Mouse (Mus musculus) forebrain, embryonic 11.5 days (tissue): Measurements from ENCODE around the gene Golm1. TPM values are rescaled to one million over a fixed set of nuclear protein-coding genes. Genes with fewer than 3 reads are reported as not detected.
"Not testable (repeated sequence)": the region's sequence is repeated elsewhere in the genome, so short reads cannot be mapped to it uniquely, and the experiment has no call there.

Experiments
- ATAC-seq: fragments of 200-750 bp; cut with Nextera tagmentation; replicated peaks from 2 replicates; pipeline ENCODE4 v1.8.0; 2017; ENCODE audit warnings: moderate TSS enrichment; ENCODE audit not compliant: low FRiP score
- DNase-seq: peaks from one replicate; pipeline ENCODE4 v3.0.0-alpha.2; 2017; ENCODE audit warnings: low spot score
- H3K27ac ChIP-seq: fragments of 300-500 bp; sonication (generic); 2 replicates; pipeline ENCODE4 v1.5.1; 2014; ENCODE audit warnings: low read depth, low read length
- H3K27me3 ChIP-seq: fragments of 300-500 bp; sonication (generic); 2 replicates; pipeline ENCODE4 v1.6.1; 2014; ENCODE audit warnings: mild to moderate bottlenecking, low read length, mixed read lengths; ENCODE audit not compliant: control insufficient read depth, insufficient read depth
- H3K36me3 ChIP-seq: fragments of 300-500 bp; sonication (generic); 2 replicates; pipeline ENCODE4 v1.6.1; 2014; ENCODE audit warnings: mild to moderate bottlenecking, low read length, moderate library complexity, mixed read lengths; ENCODE audit not compliant: control insufficient read depth, insufficient read depth
- H3K4me1 ChIP-seq: fragments of 300-500 bp; sonication (generic); replicated peaks from 2 replicates; pipeline ENCODE4 v1.6.1; 2014; ENCODE audit warnings: low read length, mixed read lengths; ENCODE audit not compliant: control insufficient read depth, insufficient read depth
- H3K4me2 ChIP-seq: fragments of 300-500 bp; sonication (generic); 2 replicates; pipeline ENCODE4 v1.6.1; 2014; ENCODE audit warnings: low read depth, mild to moderate bottlenecking, low read length, moderate library complexity, mixed read lengths; ENCODE audit not compliant: severe bottlenecking
- H3K4me3 ChIP-seq: fragments of 300-500 bp; sonication (generic); 2 replicates; pipeline ENCODE4 v1.5.1; 2014; ENCODE audit warnings: low read depth, low read length
- H3K9ac ChIP-seq: fragments of 300-500 bp; sonication (generic); 2 replicates; pipeline ENCODE4 v1.6.1; 2014; ENCODE audit warnings: low read length
- H3K9me3 ChIP-seq: fragments of 300-500 bp; sonication (generic); 2 replicates; pipeline ENCODE4 v1.6.1; 2016; ENCODE audit warnings: low read length, mixed read lengths; ENCODE audit not compliant: control insufficient read depth
- WGBS: fragments of 180-500 bp; shearing (Covaris S2); extraction: QIAGEN DNeasy Blood & Tissue Kit; methylation state at CpG from one replicate; pipeline ENCODE4 v1.1.7; 2014; 5-methylcytosine and 5-hydroxymethylcytosine counted together
- polyA plus RNA-seq: library from polyadenylated mRNA; unstranded; fragments of >200 nt; fragmentation: Nextera tagmentation; extraction: Ambion mirVana; gene quantifications from 2 replicates; pipeline ENCODE4 v1.2.1, GENCODE M21; 2014

Gene Golm1
- polyA plus RNA-seq, 1 experiment from 2014 or later: 131 TPM

DNA sequence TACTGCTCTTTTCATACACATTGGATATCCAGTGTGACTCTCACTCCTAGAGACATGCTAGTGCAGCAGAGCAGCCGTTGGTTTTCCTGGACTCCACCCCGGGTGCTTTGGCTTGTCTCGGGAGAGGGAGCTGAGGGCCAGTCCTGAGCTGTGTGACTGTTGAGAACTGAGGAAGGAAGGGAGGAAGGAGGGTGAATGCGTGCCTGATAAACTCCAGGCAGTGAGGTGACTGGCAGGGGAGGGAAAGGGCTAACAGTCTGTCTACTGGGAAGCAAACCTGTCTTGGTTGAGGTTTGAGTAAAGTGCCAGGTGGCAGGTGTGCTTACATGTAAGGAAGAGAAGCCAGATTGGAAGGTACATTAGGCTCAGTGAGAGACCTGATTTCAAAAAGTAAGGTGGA lies 61.7 kb downstream of the Golm1 start:
- H3K27ac ChIP-seq: no peak overlapping the region
- H3K9ac ChIP-seq: no peak overlapping the region
- peaks cover 4% of the 10 kb centered on the region; the same call in 1 of the 2 replicates for H3K36me3 ChIP-seq
- no peaks in the 10 kb centered on the region for H3K4me1 ChIP-seq
- no peaks in the 10 kb centered on the region for H3K9me3 ChIP-seq
- no peak overlapping the region for H3K4me3 ChIP-seq
- no peaks in the 10 kb centered on the region for H3K27me3 ChIP-seq
- DNase-seq: no peak
- ATAC-seq: no peak
- 87% methylated on average over 4 of the region's 4 CpGs for WGBS
- H3K4me2 ChIP-seq: no peak overlapping the region

DNA sequence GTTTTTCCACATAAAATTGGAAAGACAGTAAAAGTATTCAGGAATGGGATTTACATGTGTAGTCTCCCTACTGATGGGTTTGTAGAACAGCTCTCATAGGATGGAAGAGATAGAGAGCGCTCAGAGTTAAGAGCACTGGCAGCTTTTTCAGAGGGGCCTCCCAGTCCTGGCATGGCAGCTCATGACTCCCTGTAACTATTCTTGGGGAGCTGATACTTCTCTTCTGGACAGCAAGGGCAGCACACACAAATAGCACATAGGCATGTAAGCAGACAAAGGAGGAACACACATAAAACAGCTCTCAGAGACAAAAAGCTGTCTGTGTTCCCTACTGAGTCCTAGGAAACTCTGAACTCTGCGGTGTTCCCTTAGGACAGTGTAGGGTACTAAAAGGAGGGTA lies 65.2 kb downstream of the Golm1 start:
- 95% methylated on average over 2 of the region's 2 CpGs for WGBS
- H3K9ac ChIP-seq: no peak overlapping the region
- ATAC-seq: no peak
- no peaks in the 10 kb centered on the region for H3K9me3 ChIP-seq
- no peak overlapping the region for H3K4me3 ChIP-seq
- H3K27me3 ChIP-seq: no peaks in the 10 kb centered on the region
- DNase-seq: no peak
- no peak overlapping the region for H3K4me2 ChIP-seq
- H3K27ac ChIP-seq: no peak overlapping the region
- no peaks in the 10 kb centered on the region for H3K4me1 ChIP-seq
- peaks cover 4% of the 10 kb centered on the region; the same call in 1 of the 2 replicates for H3K36me3 ChIP-seq

DNA sequence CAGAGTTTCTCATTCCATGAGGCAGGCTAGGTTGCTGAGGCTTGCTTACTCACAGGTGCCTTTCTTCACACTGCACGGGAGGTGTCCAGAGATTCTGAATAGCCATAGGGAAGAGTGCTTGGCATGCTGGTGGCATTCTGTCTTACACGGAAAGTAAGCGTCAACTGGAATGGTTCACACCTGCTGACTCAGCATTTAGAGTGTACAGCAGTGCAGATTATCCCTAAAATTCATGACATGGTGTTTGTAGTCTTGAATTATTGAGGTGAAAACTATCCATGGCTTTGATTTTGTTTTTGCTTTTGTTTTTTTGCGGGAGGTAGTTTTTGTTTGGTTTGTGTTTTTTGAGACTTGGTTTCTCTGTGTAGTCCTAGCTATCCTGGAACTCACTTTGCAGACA lies 65.7 kb downstream of the Golm1 start:
- WGBS: 97% methylated on average over 4 of the region's 4 CpGs
- H3K4me2 ChIP-seq: no peak overlapping the region

DNA sequence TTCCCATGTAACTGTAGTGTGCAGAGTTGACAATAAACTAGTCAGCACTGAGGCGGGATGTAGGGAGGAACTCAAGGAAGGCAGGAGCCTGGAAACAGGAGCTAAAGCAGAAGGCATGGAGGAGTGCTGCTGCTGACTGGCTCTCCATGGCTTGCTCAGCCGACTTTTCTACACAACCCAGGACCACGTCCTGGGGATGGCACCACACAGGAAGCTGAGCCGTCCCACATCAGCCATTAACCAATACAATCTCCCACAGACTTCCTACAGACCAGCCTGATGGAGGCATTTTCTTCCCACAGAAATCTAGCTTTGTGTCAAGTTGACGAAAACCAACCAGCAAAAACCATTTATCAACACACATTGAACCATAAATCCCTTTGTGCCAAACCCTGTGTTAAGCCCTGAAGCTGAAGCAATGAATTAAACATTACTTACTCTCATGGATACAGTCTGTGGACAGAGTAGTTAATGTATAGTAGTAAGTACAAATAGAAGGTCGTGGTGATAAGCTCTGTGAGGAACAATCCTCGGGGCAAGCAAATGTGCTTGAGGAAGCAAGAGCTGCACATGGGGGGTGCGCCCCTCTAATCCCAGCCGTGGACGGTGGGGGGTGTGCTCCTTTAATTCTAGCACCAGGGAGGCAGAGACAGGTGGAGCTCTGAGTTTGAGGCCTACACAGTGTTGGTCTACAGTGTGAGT lies 70.2 kb downstream of the Golm1 start:
- Histone ChIP-seq H3K27me3 (no peaks in the 10 kb centered on the region), H3K27ac (no peak overlapping the region), H3K9ac (no peak overlapping the region), H3K9me3 (no peaks in the 10 kb centered on the region), H3K4me2 (no peak overlapping the region), H3K4me3 (no peak overlapping the region), H3K36me3 (peaks cover 8% of the 10 kb centered on the region; the same call in 1 of the 2 replicates), H3K4me1 (no peaks in the 10 kb centered on the region)
- WGBS: 90% methylated on average over 10 of the region's 10 CpGs
- DNase-seq (no peak), ATAC-seq (no peak)

More for the DNA sequence above, 65.7 kb downstream of the Golm1 start:
- H3K9ac ChIP-seq: no peak overlapping the region
- DNase-seq (no peak), ATAC-seq (no peak)
- no peaks in the 10 kb centered on the region for H3K4me1 ChIP-seq
- H3K4me3 ChIP-seq: no peak overlapping the region
- no peak overlapping the region for H3K27ac ChIP-seq
- H3K9me3 ChIP-seq: no peaks in the 10 kb centered on the region
- peaks cover 2% of the 10 kb centered on the region; the same call in 1 of the 2 replicates for H3K36me3 ChIP-seq
- H3K27me3 ChIP-seq: no peaks in the 10 kb centered on the region

DNA sequence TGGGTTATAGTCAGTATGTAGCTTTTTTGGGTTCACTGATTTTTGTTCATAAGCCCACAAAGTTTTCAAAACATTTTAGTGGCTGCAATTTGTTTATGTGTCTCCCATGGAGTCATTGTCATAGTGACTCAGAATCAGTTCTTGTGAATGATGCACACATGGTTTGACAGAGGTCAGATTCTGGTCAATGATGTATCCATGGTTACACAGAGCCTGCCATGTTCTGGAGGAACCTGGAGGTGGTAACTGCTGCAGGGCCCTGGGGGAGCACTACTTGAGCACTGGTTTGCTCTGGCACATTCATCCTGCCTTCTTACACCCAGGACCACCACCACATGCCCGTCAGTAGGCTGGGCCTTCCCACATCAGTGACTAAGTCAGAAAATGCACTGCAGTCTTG lies 71.1 kb downstream of the Golm1 start:
- Histone ChIP-seq H3K9ac (no peak overlapping the region), H3K36me3 (peaks cover 6% of the 10 kb centered on the region; the same call in 1 of the 2 replicates), H3K4me3 (no peak overlapping the region), H3K4me2 (no peak overlapping the region), H3K27ac (no peak overlapping the region), H3K27me3 (no peaks in the 10 kb centered on the region), H3K9me3 (no peaks in the 10 kb centered on the region), H3K4me1 (no peaks in the 10 kb centered on the region)
- ATAC-seq (no peak), DNase-seq (no peak)
- WGBS: 94% methylated on average over 1 of the region's 1 CpGs

DNA sequence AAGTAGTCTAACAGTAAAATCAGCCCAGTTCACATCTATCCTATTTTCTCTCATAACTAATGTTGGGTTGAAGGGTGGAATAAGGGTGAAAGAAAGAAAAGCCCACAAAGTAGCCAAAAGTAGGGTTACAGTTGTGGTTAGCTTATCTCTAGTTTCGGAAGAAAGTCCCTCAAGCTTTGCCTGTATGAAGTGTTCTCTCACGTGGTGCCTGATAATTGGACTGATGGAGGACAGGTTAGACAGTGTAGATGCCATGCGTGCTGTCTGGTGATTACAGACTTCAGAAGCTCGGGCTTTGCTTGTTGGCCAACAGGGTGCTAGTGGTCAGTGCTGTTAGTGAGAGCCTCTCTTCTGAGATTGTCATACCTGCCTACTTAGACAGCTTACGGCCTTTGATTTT lies 72.5 kb downstream of the Golm1 start:
- DNase-seq: no peak
- no peaks in the 10 kb centered on the region for H3K9me3 ChIP-seq
- ATAC-seq: no peak
- WGBS: 95% methylated on average over 5 of the region's 5 CpGs
- no peak overlapping the region for H3K27ac ChIP-seq
- H3K4me2 ChIP-seq: no peak overlapping the region
- H3K9ac ChIP-seq: no peak overlapping the region
- H3K27me3 ChIP-seq: no peaks in the 10 kb centered on the region
- H3K4me3 ChIP-seq: no peak overlapping the region
- H3K36me3 ChIP-seq: peaks cover 6% of the 10 kb centered on the region; the same call in 1 of the 2 replicates
- no peaks in the 10 kb centered on the region for H3K4me1 ChIP-seq

DNA sequence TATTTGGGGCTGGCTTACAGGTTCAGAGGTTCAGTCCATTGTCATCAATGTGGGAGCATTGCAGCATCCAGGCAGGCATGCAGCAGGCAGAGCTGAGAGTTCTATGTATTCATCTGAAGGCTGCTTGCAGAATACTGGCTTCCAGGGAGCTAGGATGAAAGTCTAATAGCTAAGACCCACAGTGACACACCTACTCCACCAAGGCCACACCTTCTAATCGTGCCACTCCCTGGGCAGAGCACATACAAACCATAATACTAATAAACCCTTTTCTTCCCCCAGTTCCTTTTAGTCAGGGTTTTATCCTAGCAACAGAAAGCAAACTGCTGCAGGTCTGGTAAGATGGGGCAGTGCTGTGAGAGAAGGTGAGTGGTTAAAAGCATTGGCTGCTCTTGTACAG lies 83.0 kb downstream of the Golm1 start:
- no peak for ATAC-seq
- Histone ChIP-seq H3K4me1 (no peaks in the 10 kb centered on the region), H3K9ac (no peak overlapping the region), H3K9me3 (no peaks in the 10 kb centered on the region), H3K27me3 (no peaks in the 10 kb centered on the region), H3K4me2 (no peak overlapping the region), H3K4me3 (no peak overlapping the region), H3K36me3 (no peaks in the 10 kb centered on the region; the same call in none of the 2 replicates), H3K27ac (no peak overlapping the region)
- WGBS: 94% methylated on average over 1 of the region's 1 CpGs
- DNase-seq: no peak

DNA sequence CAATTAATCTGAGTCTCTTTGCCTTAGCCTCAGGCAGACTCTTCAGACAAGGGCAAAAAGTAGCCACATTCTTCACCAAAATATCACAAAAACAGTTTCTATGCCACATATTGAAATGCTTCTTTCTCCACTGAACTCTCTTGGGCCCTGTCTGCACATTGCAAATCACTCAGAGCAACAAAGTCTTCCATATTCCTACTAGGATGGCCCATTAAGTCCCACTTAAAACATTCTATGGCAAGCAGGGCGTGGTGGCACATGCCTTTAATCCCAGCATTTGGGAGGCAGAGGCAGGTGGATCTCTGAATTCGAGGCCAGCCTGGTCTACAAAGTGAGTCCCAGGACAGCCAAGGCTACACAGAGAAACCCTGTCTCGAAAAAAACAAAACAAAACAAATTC lies 83.6 kb downstream of the Golm1 start:
- not testable (repeated sequence) for DNase-seq, ATAC-seq, H3K27ac ChIP-seq, H3K4me2 ChIP-seq, H3K4me1 ChIP-seq, H3K9ac ChIP-seq, H3K9me3 ChIP-seq, H3K27me3 ChIP-seq, H3K4me3 ChIP-seq, H3K36me3 ChIP-seq
- 92% methylated on average over 3 of the region's 3 CpGs for WGBS

DNA sequence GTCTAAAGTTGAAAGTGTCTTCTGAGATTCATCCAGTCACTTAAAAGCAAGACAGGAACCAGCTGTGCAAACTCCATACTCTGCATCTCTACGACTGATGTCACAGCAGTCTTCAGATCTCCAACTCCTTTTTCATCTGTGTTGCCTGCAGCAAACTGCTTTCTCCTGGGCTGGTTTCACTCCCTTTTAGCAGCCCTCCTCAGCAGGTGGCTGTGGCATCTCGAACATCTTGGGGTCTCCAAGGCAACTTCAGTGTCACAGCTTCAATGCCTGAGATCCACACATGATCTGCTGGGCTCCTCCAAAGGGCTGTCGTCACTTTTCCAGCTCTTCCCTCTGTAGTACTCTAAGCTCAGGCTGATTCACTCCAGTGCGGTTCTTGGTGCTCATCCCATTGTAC lies 84.9 kb downstream of the Golm1 start:
- Histone ChIP-seq H3K27ac (no peak overlapping the region), H3K36me3 (no peaks in the 10 kb centered on the region; the same call in none of the 2 replicates), H3K27me3 (no peaks in the 10 kb centered on the region), H3K4me2 (no peak overlapping the region), H3K4me3 (no peak overlapping the region), H3K9ac (no peak overlapping the region), H3K9me3 (no peaks in the 10 kb centered on the region), H3K4me1 (peaks cover 5% of the 10 kb centered on the region; the same call in 1 of the 2 replicates)
- ATAC-seq (no peak), DNase-seq (no peak)
- 93% methylated on average over 4 of the region's 4 CpGs for WGBS
